Mouse (Mus musculus) mature B cell (primary cell): ENCODE results near the gene Fbxo33.
"Not testable (repeated sequence)": the region's sequence is repeated elsewhere in the genome, so short reads cannot be mapped to it uniquely, and the experiment has no call there.

Experiments
- in situ Hi-C: fragments of 300-500 bp; cut with MboI; formaldehyde crosslinking; loops from 2 replicates; pipeline ENCODE4 v1.14.3; 2019

Fbxo33 gene

DNA sequence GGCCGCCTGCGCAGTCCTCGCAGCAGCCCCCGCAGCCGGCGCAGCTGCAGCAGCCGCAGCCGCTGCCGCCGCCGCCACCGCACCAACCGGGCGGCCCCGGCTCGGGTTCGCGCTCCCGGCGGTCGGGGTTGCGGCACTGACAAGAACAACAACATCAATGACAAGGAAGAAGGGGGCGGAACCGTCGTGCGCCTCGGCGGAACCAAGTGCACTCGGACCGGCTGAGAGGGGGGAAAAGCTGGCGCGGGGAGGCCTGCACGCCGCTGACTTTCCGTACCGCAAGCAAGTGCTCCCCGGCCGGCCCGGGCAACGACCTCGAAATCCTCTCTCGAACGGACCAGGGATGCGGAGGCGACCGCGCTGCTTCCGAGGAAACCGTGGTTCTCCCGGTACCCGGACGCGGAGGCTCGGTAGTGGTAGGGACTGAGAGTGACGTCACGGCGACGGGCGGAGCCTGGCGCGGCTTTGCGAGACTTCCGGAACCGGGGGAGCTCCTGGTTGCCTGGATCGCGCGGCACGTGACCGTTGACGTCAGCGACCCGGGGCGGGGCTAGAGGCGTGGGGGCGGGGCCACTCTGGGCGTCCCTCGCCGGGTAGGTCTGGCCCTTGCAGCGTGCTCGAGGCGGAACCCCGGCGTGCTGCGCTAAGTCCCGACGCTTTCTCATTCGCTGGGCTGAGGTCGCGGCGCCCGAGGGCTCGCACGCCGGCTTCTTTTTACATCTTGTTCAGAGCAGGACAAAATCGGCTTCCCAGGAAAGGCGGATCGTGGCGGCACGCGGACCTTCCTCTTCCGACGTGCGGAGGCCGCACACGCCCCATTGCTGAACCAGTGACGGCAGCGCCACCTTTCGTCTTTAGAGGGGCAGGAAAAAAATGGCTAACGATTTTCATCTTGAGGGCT, at the start of gene Fbxo33:
Gene Fbxo33, minus strand, starts transcription at position 401 of the 901 bp plus-strand sequence.
- in situ Hi-C loops: loop anchor here (10.0 to 25.0 kb wide), 3 partner anchors 165 to 1982 kb away; partner anchors contain the start of genes Gemin2, Mipol1, Prps1l3 and Sec23a

DNA sequence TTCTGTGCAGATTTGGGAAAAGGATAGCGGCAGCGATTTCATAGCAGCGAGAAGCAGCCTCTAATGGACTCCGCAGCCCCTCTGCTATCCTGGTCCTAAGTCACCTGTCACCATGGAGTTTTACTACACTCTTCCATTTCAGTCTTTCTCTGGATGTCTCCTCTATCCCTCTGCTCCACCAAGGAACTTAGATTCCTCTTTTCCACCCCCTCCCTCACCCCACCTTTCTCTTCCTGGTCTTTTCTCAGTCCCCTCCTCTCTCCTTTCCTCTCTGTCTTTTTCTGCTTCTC, 46.4 kb upstream of the Fbxo33 start:
- in situ Hi-C loops: no loop called here

- in situ Hi-C loops: no loop called here
These were observed 45.8 kb upstream of the Fbxo33 start for GRCm38 (mm10) chr12:59265207-59265941.

GRCm38 (mm10) chr12:59262841-59263240, 43.3 kb upstream of the Fbxo33 start:
- in situ Hi-C loops: no loop called here

- in situ Hi-C loops: no loop called here
These were observed 41.3 kb upstream of the Fbxo33 start for GRCm38 (mm10) chr12:59260798-59261197.

DNA sequence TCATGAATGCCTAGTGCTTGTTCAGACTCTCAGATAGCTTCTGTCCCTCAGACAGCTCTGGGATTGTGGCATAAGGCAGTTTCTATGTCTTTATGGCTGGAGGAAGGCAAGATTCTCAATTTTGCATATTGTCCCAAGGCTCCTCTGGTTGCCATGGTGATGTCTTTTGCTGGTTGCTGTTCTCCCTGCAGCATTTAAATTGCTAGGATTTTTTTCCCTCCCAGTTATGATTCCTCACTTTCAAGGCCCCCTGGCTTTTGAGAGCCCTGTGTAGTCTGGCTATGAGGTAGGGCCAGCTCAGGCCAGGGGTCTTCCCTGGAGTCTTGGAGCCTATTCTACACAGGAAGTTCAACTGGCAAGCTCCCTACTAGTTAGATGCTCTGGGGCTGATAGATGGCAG, 40.8 kb upstream of the Fbxo33 start:
- in situ Hi-C loops: no loop called here

GRCm38 (mm10) chr12:59259015-59259414, 39.5 kb upstream of the Fbxo33 start:
- in situ Hi-C loops: no loop called here

- in situ Hi-C loops: no loop called here
These were observed 30.8 kb upstream of the Fbxo33 start for GRCm38 (mm10) chr12:59250259-59250827.

DNA sequence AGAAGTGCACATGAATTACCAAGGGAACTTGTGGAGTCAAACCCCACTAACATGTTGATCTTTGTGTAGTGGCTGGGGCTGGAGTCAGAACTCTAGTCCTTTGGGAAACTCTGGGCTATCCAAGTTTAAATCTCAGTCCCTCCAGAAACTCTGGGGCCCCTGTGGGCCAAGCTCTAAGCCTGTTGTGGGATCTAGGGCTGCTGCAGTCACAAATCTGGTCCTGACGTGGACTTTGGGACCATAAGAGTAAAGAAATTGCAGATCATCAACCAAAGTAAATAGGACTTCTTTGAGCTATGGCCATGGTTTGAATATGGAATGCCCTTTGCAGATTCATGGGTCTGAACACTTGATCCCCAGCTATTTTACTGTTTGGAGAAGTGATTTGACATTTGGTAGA, 29.4 kb upstream of the Fbxo33 start:
- in situ Hi-C loops: no loop called here

GRCm38 (mm10) chr12:59241031-59241430, 21.5 kb upstream of the Fbxo33 start:
- in situ Hi-C loops: not testable (repeated sequence)

- in situ Hi-C loops: no loop called here
These were observed 18.9 kb upstream of the Fbxo33 start for GRCm38 (mm10) chr12:59238434-59238833.

- in situ Hi-C loops: no loop called here
These were observed 8.9 kb upstream of the Fbxo33 start for GRCm38 (mm10) chr12:59228401-59228800.

- in situ Hi-C loops: loop anchor here (10.0 to 25.0 kb wide), 3 partner anchors 164 to 1981 kb away; partner anchors contain the start of genes Gemin2, Mipol1, Prps1l3 and Sec23a
These were observed 744 bp downstream of the Fbxo33 start for GRCm38 (mm10) chr12:59218640-59219321.

DNA sequence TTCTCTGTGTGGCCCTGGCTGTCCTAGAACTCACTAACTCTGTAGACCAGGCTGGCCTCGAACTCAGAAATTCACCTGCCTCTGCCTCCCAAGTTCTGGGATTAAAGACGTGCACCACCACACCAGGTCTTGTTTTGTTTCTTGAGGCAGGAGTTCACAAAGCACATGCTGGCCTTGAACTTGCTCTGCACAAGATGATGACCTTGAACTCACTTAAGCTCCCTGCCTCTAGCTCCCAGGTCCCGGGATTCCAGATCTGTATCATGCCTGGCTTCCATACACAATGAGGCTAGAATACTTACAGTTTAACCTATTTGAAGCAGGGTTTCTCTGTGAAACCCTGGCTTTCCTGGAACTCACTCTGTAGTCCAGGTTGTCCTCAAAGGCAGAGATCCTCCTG, 2.2 kb downstream of the Fbxo33 start:
- in situ Hi-C loops: loop anchor here (10.0 to 25.0 kb wide), 3 partner anchors 163 to 1980 kb away; partner anchors contain the start of genes Gemin2, Mipol1, Prps1l3 and Sec23a

- in situ Hi-C loops: loop anchor here (10.0 to 25.0 kb wide), 3 partner anchors 162 to 1979 kb away; partner anchors contain the start of genes Gemin2, Mipol1, Prps1l3 and Sec23a
These were observed 2.8 kb downstream of the Fbxo33 start for GRCm38 (mm10) chr12:59216676-59217266.

- in situ Hi-C loops: loop anchor here (10.0 to 25.0 kb wide), 3 partner anchors 161 to 1979 kb away; partner anchors contain the start of genes Gemin2, Mipol1, Prps1l3 and Sec23a
These were observed 3.3 kb downstream of the Fbxo33 start for GRCm38 (mm10) chr12:59216176-59216575.

- in situ Hi-C loops: loop anchor here (5.0 to 25.0 kb wide), 2 partner anchors 71 to 1971 kb away; partner anchors contain the start of genes Mipol1 and Prps1l3
These were observed 11.7 kb downstream of the Fbxo33 start for GRCm38 (mm10) chr12:59207814-59208213.

DNA sequence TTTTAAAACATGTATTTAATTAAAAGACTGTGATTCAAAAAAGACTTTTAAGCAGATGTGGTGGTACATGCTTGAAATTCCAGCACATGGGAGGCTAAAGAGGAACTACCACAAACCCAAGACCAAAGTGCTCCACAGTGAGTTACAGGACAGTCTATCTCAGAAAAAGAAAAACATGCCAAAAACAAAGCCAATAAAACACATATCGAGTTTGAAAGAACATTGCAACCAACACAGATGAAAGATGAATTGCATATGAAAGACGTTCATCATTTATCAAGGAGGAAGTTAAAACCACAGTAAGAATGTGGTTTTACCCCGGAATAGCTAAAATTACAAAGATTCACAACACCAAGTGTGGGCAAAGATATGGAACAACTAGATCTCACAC, 12.5 kb downstream of the Fbxo33 start:
- in situ Hi-C loops: loop anchor here (5.0 to 25.0 kb wide), 2 partner anchors 70 to 1970 kb away; partner anchors contain the start of genes Mipol1 and Prps1l3

GRCm38 (mm10) chr12:59206208-59206999, 13.1 kb downstream of the Fbxo33 start:
- in situ Hi-C loops: loop anchor here (5.0 to 25.0 kb wide), 2 partner anchors 69 to 1969 kb away; partner anchors contain the start of genes Mipol1 and Prps1l3

GRCm38 (mm10) chr12:59205571-59205970, 14.0 kb downstream of the Fbxo33 start:
- in situ Hi-C loops: loop anchor here (5.0 to 25.0 kb wide), 2 partner anchors 68 to 1968 kb away; partner anchors contain the start of genes Mipol1 and Prps1l3
